Mouse (Mus musculus) urinary bladder, postnatal 14 days (tissue): ENCODE data around the gene Rps26.
A peak's percentile ranks its signal among the peaks of the same experiment; 100 is the strongest.
"Not testable (repeated sequence)": the region's sequence is repeated elsewhere in the genome, so short reads cannot be mapped to it uniquely, and the experiment has no call there.

Experiments used
- DNase-seq: peaks from one replicate; pipeline ENCODE4 v3.0.0; 2021; ENCODE audit warnings: low spot score

Rps26 gene

DNA sequence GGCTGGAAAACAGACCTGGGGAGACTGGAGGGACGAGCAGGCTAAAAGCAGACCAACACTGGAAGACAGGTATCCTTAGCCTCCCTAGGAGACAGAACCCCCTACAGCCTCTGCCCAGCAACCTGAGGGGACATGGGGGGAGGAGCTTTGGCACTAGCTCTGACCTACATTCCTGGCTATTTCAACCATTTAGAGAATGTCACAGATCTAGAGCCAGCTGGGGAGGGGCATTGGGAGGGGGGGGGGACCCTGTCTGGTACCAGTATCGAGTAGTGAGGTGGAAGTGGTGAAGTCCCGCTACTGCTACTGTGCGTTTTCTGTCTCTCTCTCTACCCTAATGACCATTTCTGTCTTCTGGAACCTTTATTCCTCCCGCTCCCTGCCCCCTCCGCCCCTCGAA lies 15.3 kb upstream of the Rps26 start:
- DNase-seq: no peak

DNA sequence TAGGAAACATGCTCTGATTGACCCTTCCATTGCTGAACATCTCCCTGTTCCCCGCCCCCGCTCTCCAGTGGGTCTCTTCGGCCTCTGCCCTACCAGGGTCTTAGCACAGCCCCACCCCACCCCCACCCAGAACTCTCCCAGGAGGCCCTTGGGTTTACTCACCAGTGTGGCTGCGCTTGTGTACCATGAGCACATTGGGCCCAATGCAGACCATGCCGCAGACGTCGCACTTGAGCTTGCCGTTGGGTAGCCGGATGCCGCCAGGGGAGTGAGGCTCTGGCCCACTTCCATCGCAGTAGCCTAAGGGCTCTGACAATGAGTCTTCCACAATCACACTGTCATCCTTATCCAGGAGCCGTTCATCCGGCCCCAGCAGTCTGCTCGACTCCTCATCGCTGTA lies 14.3 kb upstream of the Rps26 start:
- no peak for DNase-seq

DNA sequence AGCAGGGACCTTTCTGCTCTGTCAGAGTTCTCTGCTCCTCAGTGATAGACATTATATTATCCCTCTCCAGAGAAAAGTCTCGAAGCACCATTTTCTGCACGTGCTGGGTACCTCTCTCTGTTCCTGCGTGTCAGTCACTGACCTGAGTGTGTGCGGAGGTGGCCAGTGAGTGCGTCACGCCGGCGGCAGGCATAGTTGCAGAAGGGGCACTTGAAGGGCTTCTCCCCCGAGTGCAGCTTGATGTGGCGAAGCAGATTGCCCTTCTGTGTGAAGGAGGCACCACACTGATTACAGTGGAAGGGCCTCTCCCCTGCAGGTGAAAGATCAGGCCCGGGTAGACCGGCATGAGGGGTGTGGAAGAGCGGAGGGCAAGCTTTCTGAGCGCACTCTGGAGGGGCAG lies 13.5 kb upstream of the Rps26 start:
- no peak for DNase-seq

DNA sequence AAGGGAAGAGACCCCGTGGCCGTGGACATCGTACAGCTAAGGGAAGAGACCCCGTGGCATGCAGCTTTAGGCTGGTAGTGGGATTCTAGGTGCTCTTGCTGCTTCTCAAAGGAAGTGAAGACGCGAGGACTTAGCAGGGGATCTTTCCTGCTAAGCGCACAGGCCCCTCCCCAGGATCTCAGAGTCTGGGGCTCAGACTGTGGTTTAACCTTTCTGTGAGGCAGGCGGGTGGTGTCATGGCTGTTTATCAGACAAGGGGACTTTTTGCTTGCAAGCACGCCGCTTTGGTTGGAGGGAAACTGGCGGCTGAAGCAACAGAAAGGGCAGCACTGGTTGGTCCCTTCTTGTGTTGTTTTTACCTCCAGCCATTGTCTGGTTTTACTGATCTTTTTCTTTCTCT lies 10.5 kb upstream of the Rps26 start:
- no peak for DNase-seq

DNA sequence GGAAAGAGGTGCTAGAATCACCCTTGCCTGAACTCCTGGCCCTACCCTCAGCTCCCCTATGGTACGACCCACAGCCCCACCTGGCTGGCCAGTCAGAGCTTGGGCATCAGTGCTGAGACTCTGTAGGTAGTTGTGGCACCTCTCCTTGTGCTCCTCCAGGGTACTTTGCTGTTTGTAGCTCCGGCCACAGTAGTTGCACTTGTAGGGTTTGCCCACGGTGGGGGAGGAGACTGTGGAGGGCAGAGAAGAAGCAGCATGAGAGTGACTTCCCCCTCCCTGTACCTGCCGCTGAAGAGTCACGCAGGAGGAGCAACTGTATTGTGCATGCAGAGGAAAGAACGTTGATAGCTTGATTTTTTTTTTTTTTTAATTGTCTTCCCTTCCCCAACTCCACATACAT lies 10.0 kb upstream of the Rps26 start:
- DNase-seq: no peak

DNA sequence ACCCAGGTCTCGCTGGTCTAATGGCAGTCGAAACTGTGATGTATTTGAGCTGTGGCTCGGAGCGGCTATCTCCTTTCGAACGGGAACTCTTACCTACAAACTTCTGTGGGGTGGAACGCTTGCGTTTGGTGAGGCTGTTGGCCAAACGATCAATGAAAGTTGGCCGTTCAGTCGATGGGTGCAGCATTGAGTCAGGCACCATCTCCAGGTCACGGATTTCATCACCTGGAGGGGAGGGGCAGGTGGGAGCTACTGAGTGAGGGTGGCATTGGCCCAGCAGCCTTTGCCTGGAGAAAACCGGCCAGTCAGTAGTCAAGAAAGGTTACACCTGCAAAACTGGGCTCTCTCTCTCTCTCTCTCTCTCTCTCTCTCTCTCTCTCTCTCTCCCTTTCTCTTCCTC lies 9.2 kb upstream of the Rps26 start:
- no peak for DNase-seq

DNA sequence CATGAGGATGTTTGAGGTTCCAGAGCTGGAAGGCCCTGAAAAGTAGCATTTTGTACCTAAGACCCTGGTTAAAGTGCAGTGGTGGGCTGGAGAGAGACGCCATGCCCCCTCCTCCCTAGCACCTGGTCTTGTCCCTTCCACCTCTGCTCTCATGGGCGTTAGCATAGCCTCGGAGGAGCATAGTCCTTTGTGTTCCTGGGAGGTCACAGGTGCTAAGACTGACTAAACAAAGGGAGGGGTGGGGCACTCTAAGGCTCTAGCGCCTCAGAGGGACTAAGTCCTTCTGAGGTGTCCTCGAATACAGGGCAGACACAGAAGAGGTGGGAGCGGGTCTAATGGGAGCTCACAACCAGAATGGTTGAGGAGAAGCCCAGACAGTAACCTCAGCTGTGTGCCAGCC lies 5.0 kb upstream of the Rps26 start:
- DNase-seq: no peak

DNA sequence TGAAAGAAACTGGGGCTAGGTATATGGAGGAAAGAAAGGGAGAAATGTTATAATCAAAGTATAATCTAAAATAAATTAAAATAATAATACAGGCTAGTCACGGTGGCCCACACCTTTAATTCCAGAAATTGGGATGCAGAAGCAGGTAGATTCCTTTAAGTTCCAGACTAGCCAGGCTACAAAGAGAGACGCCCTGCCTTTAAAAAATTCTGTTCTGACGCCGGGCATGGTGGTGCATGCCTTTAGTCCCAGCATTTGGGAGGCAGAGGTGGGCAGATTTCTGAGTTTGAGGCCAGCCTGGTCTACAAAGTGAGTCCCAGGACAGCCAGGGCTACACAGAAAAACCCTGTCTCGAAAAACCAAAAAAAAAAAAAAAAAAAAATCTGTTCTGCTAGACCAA lies 3.8 kb upstream of the Rps26 start:
- DNase-seq: not testable (repeated sequence)

DNA sequence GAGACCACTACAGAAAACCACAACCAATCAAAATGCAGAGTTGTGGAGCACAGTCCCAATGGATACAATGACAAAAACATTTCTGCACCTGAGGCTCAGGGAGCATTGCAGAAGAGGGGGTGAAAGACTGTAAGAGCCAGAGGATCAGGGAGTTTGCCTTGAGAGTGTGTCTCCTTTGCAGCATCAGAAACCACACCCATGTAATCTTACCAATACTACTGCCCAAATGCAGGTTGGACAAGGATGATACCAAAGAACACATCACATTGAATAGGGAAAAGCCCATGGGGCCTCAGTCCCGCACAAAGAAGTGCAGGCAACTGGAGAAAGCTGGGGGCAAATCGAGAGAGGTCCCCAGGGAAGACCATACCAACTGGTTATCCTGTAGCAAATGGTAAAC lies 3.2 kb upstream of the Rps26 start:
- no peak for DNase-seq

DNA sequence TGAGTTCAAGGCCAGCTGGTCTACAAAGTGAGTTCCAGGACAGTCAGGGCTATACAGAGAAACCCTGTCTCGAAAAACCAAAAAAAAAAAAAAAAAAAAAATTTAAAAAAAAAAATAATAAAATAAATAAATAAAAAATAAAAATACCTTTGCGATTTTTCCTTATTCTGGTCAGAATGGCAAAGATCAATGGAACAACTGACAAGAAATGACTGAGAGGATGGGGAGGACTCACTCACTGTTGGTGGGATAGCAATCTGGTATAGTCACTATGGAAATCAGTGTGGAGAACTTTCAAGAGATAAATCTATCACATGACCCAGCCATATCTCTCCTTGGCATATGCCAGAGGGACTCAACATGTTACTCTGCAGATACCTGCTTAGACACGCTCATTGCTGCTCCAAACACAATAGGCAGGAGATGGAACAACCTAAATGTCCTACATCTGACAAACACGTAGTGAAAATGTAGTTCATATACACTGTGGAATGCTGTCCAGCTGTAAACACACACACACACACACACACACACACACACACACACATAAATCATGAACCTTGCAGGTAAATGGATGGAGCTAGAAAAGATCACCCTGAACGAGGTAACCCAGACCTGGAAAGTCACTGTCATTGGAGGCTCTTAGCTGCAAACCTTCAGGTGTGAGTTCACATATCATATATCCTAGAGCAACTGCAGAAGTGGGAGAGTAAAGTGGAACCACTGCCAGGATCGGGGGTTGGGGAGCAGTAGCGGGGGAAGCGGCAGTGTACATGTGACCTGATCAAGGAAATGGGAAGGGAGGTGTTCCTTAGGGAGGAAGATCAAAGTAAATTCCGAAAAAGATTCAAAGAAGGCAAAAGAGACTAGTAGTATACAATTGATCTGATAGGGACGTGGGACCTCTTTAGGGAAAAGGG lies 1.1 kb upstream of the Rps26 start:
- DNase-seq: no peak

DNA sequence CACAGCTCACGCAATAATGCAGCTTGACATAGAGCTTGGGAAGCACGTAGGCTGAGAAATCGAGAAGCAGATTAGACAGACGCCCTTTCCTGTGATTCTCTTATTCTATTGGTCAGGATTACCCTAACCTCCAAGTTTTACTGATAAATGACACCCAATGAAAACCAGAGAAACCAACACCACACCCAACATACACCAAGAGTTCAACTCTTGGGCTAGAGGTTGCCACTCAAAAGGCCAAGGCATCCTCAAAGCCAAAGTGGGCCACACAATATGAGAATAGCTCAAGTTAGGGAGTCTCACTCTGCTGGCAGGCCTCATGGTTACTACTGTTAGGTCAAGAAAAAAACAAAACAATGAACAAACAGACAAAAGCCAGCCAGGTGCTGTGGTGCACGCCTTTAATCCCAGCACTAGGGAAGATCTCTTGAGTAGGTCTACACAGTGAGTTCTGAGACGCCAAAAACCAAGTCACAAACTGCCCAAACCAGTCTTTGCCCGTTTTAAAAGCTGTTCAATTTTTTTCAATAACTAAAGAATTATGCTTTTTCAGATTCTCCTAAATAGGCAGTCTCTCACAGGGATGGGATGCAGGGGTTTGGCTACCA lies 1.2 kb downstream of the Rps26 start:
- no peak for DNase-seq

DNA sequence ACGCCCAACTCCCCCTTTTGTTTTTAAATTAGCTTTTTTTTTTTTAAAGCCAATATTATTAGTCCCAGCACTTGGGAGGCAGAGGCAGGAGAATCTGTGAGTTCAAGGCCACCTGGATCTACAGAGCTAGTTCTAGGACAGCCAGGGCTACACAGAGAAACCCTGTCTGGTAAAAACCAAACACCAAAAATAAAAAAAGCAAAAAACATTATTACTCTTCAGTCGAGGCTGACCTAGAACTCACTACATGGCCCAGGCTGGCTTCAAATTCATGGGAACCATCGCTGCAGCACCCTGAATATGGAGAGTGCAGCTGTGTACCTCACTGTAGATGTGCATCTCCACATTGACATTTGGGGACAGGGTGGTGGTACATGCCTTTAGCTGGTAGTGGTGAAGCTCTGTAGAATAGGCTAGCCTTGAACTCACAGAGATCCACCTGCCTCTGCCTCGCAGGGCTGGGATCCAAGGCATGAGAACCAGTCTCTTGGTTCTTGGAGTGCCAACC lies 3.4 kb downstream of the Rps26 start:
- DNase-seq: not testable (repeated sequence)

DNA sequence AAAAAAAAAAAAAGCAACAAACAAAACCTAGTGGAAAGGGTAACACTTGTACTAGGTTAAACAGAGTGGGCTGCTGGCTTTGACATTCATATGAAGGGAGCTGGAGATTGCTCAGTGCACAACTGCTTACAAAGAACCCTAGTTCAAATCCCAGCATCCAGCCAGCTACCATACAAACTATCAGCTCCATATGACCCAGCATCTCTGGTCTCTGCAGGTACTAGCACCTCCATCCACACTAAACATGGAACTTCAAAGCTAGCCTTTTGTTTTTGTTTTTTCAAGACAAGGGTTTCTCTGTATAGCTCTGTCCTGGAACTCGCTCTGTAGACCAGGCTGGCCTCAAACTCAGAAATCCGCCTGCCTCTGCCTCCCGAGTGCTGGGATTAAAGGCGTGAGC lies 3.8 kb downstream of the Rps26 start:
- no peak for DNase-seq

DNA sequence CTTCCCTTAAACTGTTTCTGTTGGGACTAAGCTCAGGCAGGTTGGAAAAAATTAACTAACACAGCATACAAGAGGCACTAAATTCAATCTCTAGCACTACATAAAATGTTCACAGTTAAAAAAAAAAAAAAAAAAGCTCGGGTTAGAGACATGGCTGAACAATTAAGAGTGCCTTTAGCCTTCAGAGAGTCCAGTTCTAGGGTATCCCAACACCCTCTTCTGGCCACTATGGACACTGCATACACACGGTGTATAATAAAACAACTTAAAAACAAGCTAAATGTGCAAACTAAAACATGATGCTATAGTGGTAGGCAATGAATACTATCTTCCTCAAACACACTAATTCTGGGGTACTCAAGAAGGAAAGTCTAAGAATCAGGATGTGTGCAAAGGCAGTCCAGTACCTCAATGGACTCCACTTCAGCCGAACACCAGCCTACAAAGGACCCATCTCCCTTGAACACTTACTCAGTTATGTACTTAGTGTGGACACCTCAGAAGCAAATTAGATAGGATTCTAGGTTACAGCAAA lies 4.5 kb downstream of the Rps26 start:
- DNase-seq: no peak

DNA sequence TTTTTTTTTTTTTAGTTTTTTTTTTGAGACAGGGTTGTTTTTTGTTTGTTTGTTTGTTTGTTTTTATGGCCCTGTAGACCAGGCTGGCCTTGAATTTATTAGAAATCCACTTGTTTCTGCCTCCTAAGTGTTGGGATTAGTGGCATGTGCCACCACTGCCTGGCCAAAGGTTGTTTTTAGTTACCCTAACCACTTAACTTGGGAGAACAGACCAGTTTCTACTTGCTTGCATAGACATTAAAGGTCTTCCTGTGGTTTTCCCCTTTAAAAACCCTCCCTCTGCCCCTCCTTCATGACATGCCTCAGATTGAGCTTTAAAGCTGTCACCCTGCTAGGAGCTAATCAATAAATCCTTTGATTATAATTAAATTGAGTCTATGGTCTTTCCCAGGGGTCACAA lies 6.3 kb downstream of the Rps26 start:
- DNase-seq: no peak

DNA sequence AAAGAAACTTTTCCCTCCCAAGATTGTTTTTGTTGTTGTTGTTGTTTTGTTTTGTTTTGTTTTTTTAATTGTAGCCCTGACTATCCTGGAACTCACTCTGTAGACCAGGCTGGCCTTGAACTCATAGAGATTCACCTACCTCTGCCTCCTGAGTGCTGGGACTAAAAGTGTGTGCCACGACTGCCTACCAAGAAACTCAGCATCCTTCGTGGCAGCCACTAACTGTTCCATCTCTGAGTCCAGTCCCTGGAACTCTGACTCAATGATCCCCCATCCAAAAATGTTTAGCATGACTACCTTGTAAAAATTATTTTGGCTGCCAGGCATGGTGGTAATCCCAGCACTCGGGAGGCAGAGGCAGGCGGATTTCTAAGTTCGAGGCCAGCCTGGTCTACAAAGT lies 7.4 kb downstream of the Rps26 start:
- DNase-seq: not testable (repeated sequence)

DNA sequence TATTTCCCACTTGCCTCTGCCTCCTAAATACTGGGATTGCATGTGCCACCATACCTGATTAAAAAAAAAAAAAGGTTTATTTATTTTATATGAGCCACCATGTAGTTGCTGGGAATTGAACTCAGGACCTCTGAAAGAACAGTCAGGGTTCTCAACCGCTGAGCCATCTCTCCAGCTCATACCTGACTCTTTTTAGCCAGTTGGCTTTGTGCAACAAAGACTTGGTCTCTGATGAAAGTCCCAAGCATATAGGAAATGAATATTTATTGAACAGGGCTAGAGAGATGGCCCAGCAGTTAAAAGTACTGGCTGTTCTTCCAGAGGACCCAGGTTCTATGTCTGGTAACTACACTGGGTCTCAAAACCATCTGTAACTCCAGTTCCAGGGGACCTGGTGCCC lies 8.0 kb downstream of the Rps26 start:
- no peak for DNase-seq

DNA sequence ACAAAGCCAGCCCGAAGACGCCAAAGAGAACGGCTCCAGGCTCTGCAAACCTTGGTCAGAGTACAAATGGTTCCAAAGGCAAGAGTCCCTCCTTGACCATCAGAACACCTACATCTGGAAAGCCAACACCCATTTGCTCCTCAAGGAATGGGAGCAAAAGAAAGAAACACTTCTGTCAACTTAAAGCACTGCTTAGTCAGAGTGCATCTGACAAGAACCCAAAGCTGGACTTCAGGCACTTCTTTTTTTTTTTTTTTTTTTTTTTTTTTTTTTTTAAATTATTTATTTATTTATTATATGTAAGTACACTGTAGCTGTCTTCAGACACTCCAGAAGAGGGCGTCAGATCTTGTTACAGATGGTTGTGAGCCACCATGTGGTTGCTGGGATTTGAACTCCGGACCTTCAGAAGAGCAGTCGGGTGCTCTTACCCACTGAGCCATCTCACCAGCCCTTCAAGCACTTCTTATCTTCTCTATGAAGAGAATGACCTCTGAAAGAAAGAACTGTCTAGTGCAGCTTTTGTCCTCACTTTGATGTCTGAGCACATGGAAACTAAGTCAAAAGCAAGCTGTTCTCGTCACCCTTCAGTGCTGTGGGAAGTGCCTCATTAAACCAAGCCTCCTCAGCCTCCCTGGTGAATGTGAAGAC lies 10.6 kb downstream of the Rps26 start:
- DNase-seq: not testable (repeated sequence)

DNA sequence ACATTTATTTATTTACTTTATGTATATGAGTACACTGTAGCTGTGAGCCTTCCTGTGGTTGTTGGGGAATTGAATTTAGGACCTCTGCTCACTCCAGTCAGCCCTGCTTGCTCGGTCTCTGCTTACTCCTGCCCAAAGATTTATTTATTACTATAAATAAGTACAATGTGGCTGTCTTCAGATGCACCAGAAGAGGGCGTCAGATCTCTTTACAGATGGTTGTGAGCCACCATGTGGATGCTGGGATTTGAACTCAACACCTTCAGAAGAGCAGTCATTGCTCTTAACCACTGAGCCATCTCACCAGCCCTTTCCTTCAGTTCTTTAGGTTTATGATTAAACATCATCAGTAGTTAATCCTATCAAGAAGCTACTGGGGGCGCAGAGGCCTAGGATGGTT lies 11.6 kb downstream of the Rps26 start:
- no peak for DNase-seq

DNA sequence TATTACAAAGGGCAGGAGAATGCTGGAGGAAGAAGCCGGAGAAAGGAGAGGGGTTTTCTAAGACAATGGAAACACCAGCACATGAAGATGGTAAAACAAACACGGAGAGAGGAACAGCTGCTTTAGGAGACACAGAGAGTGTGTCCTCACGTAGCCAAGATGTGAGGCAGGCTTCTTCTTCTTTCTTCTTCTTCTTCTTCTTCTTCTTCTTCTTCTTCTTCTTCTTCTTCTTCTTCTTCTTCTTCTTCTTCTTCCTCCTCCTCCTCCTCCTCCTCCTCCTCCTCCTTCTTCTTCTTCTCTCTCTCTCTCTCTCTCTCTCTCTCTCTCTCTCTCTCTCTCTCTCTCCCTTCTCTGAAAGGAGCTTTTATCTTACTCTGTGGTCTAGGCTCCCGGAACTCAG lies 12.7 kb downstream of the Rps26 start:
- DNase-seq: not testable (repeated sequence)

DNA sequence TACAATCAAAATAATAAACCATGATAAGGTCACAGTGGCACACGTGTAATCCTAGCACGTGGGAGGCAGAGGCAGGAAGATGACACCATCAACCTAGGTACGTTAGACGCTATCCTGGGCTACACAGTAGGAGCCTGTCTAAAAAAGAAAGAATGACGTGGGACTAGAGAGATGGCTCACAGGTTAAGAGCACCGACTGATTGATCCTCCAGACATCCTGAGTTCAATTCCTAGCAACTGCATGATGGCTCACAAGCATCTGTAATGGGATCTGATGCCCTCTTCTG lies 13.4 kb downstream of the Rps26 start:
- DNase-seq: no peak

DNA sequence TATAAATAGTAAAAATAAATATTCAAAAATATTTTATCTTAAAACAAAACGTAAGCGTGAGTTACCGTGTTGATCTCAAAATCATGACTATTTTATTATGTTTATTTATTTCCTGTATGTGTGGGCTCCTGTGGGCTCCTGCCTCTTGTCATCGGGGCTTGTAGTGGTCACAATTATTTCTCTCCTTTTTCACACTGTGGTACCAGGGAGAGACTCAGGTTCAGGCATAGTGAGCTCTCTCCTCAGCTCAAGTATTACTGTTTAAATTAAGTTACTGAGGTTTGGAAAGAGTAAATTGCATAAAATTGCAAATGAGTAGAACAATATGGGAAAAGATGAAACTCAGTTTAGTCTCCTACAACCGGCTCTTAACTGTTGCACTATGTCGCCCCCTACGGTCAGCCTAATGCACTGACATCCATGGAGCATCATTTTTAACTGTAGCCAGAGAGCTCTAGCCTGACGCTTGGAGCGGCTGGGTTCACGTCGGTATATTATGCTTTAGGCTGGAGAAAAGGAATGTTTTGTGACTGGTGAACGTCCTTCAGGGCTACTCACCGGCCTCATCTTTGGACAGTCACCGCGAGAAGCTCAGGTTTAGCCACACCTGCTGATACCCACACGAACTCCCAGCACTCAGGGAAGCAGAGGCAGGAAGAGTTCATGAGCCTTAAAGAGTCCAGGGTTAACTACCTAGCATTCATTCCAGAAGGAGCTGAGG lies 14.0 kb downstream of the Rps26 start:
- peak; percentile 76 for DNase-seq
